Mouse (Mus musculus) liver, embryonic 12.5 days (tissue): ENCODE measurements around the gene Bahcc1. TPM values are rescaled to one million over a fixed set of nuclear protein-coding genes. Genes with fewer than 3 reads are reported as not detected.

Source experiments
- ATAC-seq: fragments of 200-750 bp; cut with Nextera tagmentation; 2 replicates; pipeline ENCODE4 v1.8.0; 2017; ENCODE audit warnings: moderate number of reproducible peaks, mild to moderate bottlenecking, moderate library complexity
- H3K27ac ChIP-seq: fragments of 300-500 bp; sonication (generic); 2 replicates; pipeline ENCODE4 v1.5.1; 2016; ENCODE audit warnings: mild to moderate bottlenecking
- H3K27me3 ChIP-seq: fragments of 300-500 bp; sonication (generic); replicated peaks from 2 replicates; pipeline ENCODE4 v1.6.1; 2016; ENCODE audit warnings: mild to moderate bottlenecking, moderate library complexity
- H3K36me3 ChIP-seq: fragments of 300-500 bp; sonication (generic); 2 replicates; pipeline ENCODE4 v1.6.1; 2016; ENCODE audit warnings: mild to moderate bottlenecking, moderate library complexity
- H3K4me1 ChIP-seq: fragments of 300-500 bp; sonication (generic); 2 replicates; pipeline ENCODE4 v1.6.1; 2016
- H3K4me2 ChIP-seq: fragments of 300-500 bp; sonication (generic); 2 replicates; pipeline ENCODE4 v1.6.1; 2016; ENCODE audit warnings: mild to moderate bottlenecking, moderate library complexity
- H3K4me3 ChIP-seq: fragments of 300-500 bp; sonication (generic); 2 replicates; pipeline ENCODE4 v1.5.1; 2016; ENCODE audit warnings: mild to moderate bottlenecking, moderate library complexity
- H3K9ac ChIP-seq: fragments of 300-500 bp; sonication (generic); 2 replicates; pipeline ENCODE4 v1.6.1; 2016; ENCODE audit warnings: mild to moderate bottlenecking, moderate library complexity
- H3K9me3 ChIP-seq: fragments of 300-500 bp; sonication (generic); replicated peaks from 2 replicates; pipeline ENCODE4 v1.6.1; 2016; ENCODE audit warnings: mild to moderate bottlenecking, moderate library complexity
- WGBS: fragments of 180-500 bp; shearing (Covaris S2); methylation state at CpG from one replicate; pipeline ENCODE4 v1.1.7; 2016; ENCODE audit not compliant: insufficient replicate concordance; 5-methylcytosine and 5-hydroxymethylcytosine counted together
- polyA plus RNA-seq: library from polyadenylated mRNA; unstranded; fragments of >200 nt; fragmentation: Nextera tagmentation; extraction: Ambion mirVana; gene quantifications from 2 replicates; pipeline ENCODE4 v1.2.1, GENCODE M21; 2016

Gene Bahcc1
- polyA plus RNA-seq, 1 experiment from 2014 or later: 3.5 TPM

- H3K4me3 ChIP-seq: no peak overlapping the region
- H3K27me3 ChIP-seq: 0 out of 2 replicates have a peak, but pooled peaks cover 7% of the 10 kb centered on the region
- H3K4me1 ChIP-seq: peaks cover 69% of the 10 kb centered on the region
- no peak overlapping the region for H3K4me2 ChIP-seq
- no peak overlapping the region for H3K27ac ChIP-seq
- peak overlapping the region; percentile 2 for H3K9ac ChIP-seq
- no peaks in the 10 kb centered on the region for H3K36me3 ChIP-seq
- H3K9me3 ChIP-seq: no peaks in the 10 kb centered on the region
- ATAC-seq: no peak
- 68% methylated on average over 13 of the region's 13 CpGs for whole genome bisulfite sequencing
Observed at GRCm38 (mm10) chr11:120296305-120297144, 63.8 kb downstream of the Bahcc1 start.

GRCm38 (mm10) chr11:120297767-120298166 lies 65.0 kb downstream of the Bahcc1 start:
- no peak overlapping the region for H3K4me3 ChIP-seq
- H3K4me2 ChIP-seq: no peak overlapping the region
- WGBS: 80% methylated on average over 7 of the region's 7 CpGs
- no peak for ATAC-seq
- H3K27me3 ChIP-seq: 0 out of 2 replicates have a peak, but pooled peaks cover 7% of the 10 kb centered on the region
- no peaks in the 10 kb centered on the region for H3K9me3 ChIP-seq
- H3K4me1 ChIP-seq: peaks cover 82% of the 10 kb centered on the region
- H3K9ac ChIP-seq: no peak overlapping the region
- H3K27ac ChIP-seq: no peak overlapping the region
- no peaks in the 10 kb centered on the region for H3K36me3 ChIP-seq

GRCm38 (mm10) chr11:120298441-120299141 lies 65.8 kb downstream of the Bahcc1 start:
- Histone ChIP-seq H3K9me3 (no peaks in the 10 kb centered on the region), H3K36me3 (no peaks in the 10 kb centered on the region), H3K9ac (no peak overlapping the region), H3K4me1 (peaks cover 83% of the 10 kb centered on the region), H3K27ac (no peak overlapping the region), H3K4me3 (no peak overlapping the region), H3K4me2 (no peak overlapping the region), H3K27me3 (0 out of 2 replicates have a peak, but pooled peaks cover 7% of the 10 kb centered on the region)
- ATAC-seq: no peak
- 66% methylated on average over 4 of the region's 4 CpGs for WGBS

- Histone ChIP-seq H3K36me3 (no peaks in the 10 kb centered on the region), H3K4me3 (no peak overlapping the region), H3K27me3 (0 out of 2 replicates have a peak, but pooled peaks cover 7% of the 10 kb centered on the region), H3K9ac (peak overlapping the region; percentile 20; the same call in 1 of the 2 replicates), H3K4me2 (peak overlapping the region; percentile 12; the same call in 1 of the 2 replicates), H3K27ac (0 out of 2 replicates have a peak overlapping the region, but pooled peaks have one; percentile 9), H3K4me1 (peaks cover 83% of the 10 kb centered on the region), H3K9me3 (no peaks in the 10 kb centered on the region)
- 0 out of 2 replicates have a peak, but pooled peaks have one; percentile 5 for ATAC-seq
- WGBS: 15% methylated on average over 5 of the region's 5 CpGs
Observed at GRCm38 (mm10) chr11:120299484-120299883, 66.7 kb downstream of the Bahcc1 start.

GRCm38 (mm10) chr11:120303119-120303518 lies 70.4 kb downstream of the Bahcc1 start:
- peak overlapping the region; percentile 91 for H3K4me2 ChIP-seq
- peak overlapping the region; percentile 66 for H3K4me3 ChIP-seq
- no peak for ATAC-seq
- H3K9me3 ChIP-seq: no peaks in the 10 kb centered on the region
- peaks cover 16% of the 10 kb centered on the region for H3K27me3 ChIP-seq
- 71% methylated on average over 9 of the region's 9 CpGs for WGBS
- peak overlapping the region; percentile 80 for H3K9ac ChIP-seq
- no peaks in the 10 kb centered on the region for H3K36me3 ChIP-seq
- H3K27ac ChIP-seq: peak overlapping the region; percentile 91
- H3K4me1 ChIP-seq: peaks cover 92% of the 10 kb centered on the region

GRCm38 (mm10) chr11:120303559-120304349 lies 71.0 kb downstream of the Bahcc1 start:
- H3K9me3 ChIP-seq: no peaks in the 10 kb centered on the region
- peak overlapping the region; percentile 91 for H3K27ac ChIP-seq
- peak overlapping the region; percentile 66 for H3K4me3 ChIP-seq
- H3K9ac ChIP-seq: peak overlapping the region; percentile 80
- WGBS: 28% methylated on average over 21 of the region's 21 CpGs
- no peaks in the 10 kb centered on the region for H3K36me3 ChIP-seq
- peak overlapping the region; percentile 91 for H3K4me2 ChIP-seq
- peaks cover 92% of the 10 kb centered on the region for H3K4me1 ChIP-seq
- peak; percentile 79 for ATAC-seq
- peaks cover 23% of the 10 kb centered on the region for H3K27me3 ChIP-seq

- no peaks in the 10 kb centered on the region for H3K36me3 ChIP-seq
- H3K4me1 ChIP-seq: peaks cover 87% of the 10 kb centered on the region
- H3K4me2 ChIP-seq: peak overlapping the region; percentile 91
- H3K27me3 ChIP-seq: peaks cover 28% of the 10 kb centered on the region
- WGBS: 30% methylated on average over 5 of the region's 5 CpGs
- H3K4me3 ChIP-seq: peak overlapping the region; percentile 66
- peak overlapping the region; percentile 80 for H3K9ac ChIP-seq
- H3K9me3 ChIP-seq: no peaks in the 10 kb centered on the region
- peak overlapping the region; percentile 91 for H3K27ac ChIP-seq
- ATAC-seq: no peak
Observed at GRCm38 (mm10) chr11:120304350-120304694, 71.6 kb downstream of the Bahcc1 start.

GRCm38 (mm10) chr11:120304886-120305534 lies 72.3 kb downstream of the Bahcc1 start:
- Histone ChIP-seq H3K36me3 (no peaks in the 10 kb centered on the region), H3K4me2 (peak overlapping the region; percentile 91), H3K27ac (peak overlapping the region; percentile 91), H3K9ac (peak overlapping the region; percentile 80), H3K4me3 (peak overlapping the region; percentile 66), H3K9me3 (no peaks in the 10 kb centered on the region), H3K27me3 (peaks cover 28% of the 10 kb centered on the region), H3K4me1 (peaks cover 80% of the 10 kb centered on the region)
- WGBS: 1% methylated on average over 53 of the region's 53 CpGs
- peak; percentile 83 for ATAC-seq

- WGBS: 15% methylated on average over 15 of the region's 15 CpGs
- Histone ChIP-seq H3K4me2 (peak overlapping the region; percentile 91), H3K9ac (peak overlapping the region; percentile 80), H3K4me3 (peak overlapping the region; percentile 66), H3K27ac (peak overlapping the region; percentile 91), H3K27me3 (peaks cover 28% of the 10 kb centered on the region), H3K36me3 (no peaks in the 10 kb centered on the region), H3K4me1 (peaks cover 80% of the 10 kb centered on the region), H3K9me3 (no peaks in the 10 kb centered on the region)
- ATAC-seq: no peak
Observed at GRCm38 (mm10) chr11:120305535-120306365, 73.0 kb downstream of the Bahcc1 start.

GRCm38 (mm10) chr11:120306366-120307131 lies 73.8 kb downstream of the Bahcc1 start:
- peaks cover 81% of the 10 kb centered on the region for H3K4me1 ChIP-seq

More at GRCm38 (mm10) chr11:120306366-120307131, 73.8 kb downstream of the Bahcc1 start:
- ATAC-seq: no peak
- Histone ChIP-seq H3K27me3 (peaks cover 28% of the 10 kb centered on the region), H3K9ac (peak overlapping the region; percentile 80), H3K36me3 (no peaks in the 10 kb centered on the region), H3K9me3 (no peaks in the 10 kb centered on the region), H3K4me3 (peak overlapping the region; percentile 66; the same call in 1 of the 2 replicates), H3K27ac (peak overlapping the region; percentile 91; the same call in 1 of the 2 replicates), H3K4me2 (peak overlapping the region; percentile 91)
- 49% methylated on average over 12 of the region's 12 CpGs for WGBS
